Mouse (Mus musculus) brain, adult 10 weeks (tissue): ENCODE data around the gene Vmn1r81. TPM values are rescaled to one million over a fixed set of nuclear protein-coding genes. Genes with fewer than 3 reads are reported as not detected.

ENCODE experiments used
- polyA plus RNA-seq: library from polyadenylated mRNA; stranded (reverse); fragments of 350-450 nt; fragmentation: Illumina TruSeq; extraction: RNeasy Lipid Tissue Mini Kit (QIAGEN cat#74804); gene quantifications from one replicate; pipeline ENCODE4 v1.2.3, GENCODE M21; 2015; ENCODE audit warnings: low read depth, low replicate concordance

The Vmn1r81 gene
- polyA plus RNA-seq: not detected

DNA sequence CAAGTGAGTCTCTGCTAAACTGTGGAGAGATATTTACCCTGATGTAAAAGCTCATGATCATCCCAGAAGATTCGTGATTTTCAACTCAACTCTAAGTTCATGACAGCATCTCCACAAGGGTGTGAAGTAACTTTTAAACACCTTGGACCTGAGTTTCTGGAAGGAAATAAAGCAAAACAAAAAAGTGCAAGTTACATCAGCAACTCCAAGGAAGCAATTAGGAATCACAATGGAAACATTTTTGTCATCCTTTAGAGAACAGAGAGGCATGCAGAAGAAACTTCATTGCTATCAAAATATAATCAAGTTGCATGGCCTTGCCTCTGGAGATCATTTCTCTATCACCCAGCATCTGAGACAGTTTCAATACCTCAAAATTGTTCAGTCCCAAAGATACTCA lies at the start of gene Vmn1r81:
Gene Vmn1r81, minus strand, starts transcription at position 101 of the 400 bp plus-strand sequence.

DNA sequence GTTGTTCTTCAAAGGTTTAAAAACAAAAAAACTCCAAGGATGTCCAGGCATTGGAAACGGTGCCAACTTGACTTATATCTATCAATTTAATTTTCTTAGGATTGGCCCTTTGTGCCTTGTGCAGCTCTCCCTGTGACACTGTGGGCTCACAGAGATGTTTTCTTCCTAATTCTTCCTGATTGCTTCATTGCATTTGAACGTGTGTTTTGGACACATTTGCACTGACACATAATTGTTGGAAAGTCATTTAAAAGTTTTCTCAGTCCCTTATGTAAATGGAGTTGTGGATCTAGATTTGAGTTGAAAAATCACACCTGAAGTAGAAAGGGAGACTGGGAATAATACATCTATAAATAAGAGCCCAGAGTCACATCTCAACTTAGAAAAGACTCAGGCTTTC lies 32.1 kb upstream of the Vmn1r81 start, which contains the start of gene Vmn1r82:
Gene Vmn1r82, plus strand, starts transcription at position 301 of the 400 bp plus-strand sequence.

Other genes starting within 250 kb of the Vmn1r81 start
- not detected for gene Vmn1r77, start 231.5 kb downstream of the Vmn1r81 start, polyA plus RNA-seq
- gene Vmn1r78, start 118.0 kb downstream of the Vmn1r81 start, polyA plus RNA-seq: not detected
- not detected for gene Vmn1r79, start 97.0 kb downstream of the Vmn1r81 start, polyA plus RNA-seq
- gene Vmn1r80, start 79.0 kb downstream of the Vmn1r81 start, polyA plus RNA-seq: not detected
- gene Vmn1r82, start 32.2 kb upstream of the Vmn1r81 start, polyA plus RNA-seq: not detected
- not detected for gene Vmn1r83, start 61.2 kb upstream of the Vmn1r81 start, polyA plus RNA-seq
- not detected for gene Vmn1r84, start 101.0 kb upstream of the Vmn1r81 start, polyA plus RNA-seq
- 4.1 TPM for gene Zfp551, start 154.5 kb upstream of the Vmn1r81 start, polyA plus RNA-seq
- 11.6 TPM for gene Zfp606, start 210.0 kb upstream of the Vmn1r81 start, polyA plus RNA-seq
- gene 2900092C05Rik, start 244.2 kb upstream of the Vmn1r81 start, polyA plus RNA-seq: not detected